Mouse (Mus musculus): ENCODE results near the gene Pitpnc1. TPM values are rescaled to one million over a fixed set of nuclear protein-coding genes. Genes with fewer than 3 reads are reported as not detected.

Pitpnc1 gene
- polyA plus RNA-seq, 1 experiment from 2014 or later, result 9.1 TPM

DNA sequence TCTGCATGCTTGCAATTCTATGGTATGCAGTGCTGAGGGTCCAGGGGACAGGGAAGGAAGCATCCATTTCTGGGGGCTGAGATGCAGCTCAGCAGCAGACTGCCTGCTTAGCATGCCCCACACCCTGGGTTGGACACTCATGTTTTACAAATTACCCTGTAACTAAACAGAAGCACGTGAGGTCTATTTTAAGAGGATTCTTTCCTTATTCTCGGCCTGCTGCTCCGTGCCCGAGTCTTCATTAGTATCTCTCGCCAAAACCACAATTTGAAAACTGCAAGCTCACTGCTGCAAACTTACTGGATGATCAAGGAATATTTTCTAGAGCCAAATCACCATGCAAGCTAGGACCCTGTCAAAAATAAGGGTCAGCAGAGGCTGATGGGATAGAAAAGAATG lies 48.1 kb downstream of the Pitpnc1 start:
- peaks cover 22% of the 10 kb centered on the region for H3K4me1 ChIP-seq (ENCODE audit: insufficient read depth)
- 32% methylated on average over 5 of the region's 5 CpGs for WGBS (ENCODE audit: insufficient replicate concordance)
- H3K9ac ChIP-seq (replicated peaks), result no peak overlapping the region
- TF ChIP-seq EP300 (IDR thresholded peaks at IDR 0.05; ENCODE audit: low read depth) (no peak), CTCF (IDR thresholded peaks at IDR 0.05; ENCODE audit: low read depth) (no peak)
- H3K36me3 ChIP-seq (replicated peaks; ENCODE audit: insufficient read depth, low read length), result no peaks in the 10 kb centered on the region
- H3K27ac ChIP-seq (ENCODE audit: low read depth), result peak overlapping the region; percentile 51
- no peaks in the 10 kb centered on the region for H3K9me3 ChIP-seq (ENCODE audit: low read length)
- H3K4me2 ChIP-seq (ENCODE audit: low read depth, low read length), result no peak overlapping the region
- DNase-seq, result no peak
- no peak overlapping the region for H3K4me3 ChIP-seq (ENCODE audit: low read depth, low read length)
- no peak for ATAC-seq
- H3K27me3 ChIP-seq (ENCODE audit: insufficient read depth, low read length), result no peaks in the 10 kb centered on the region

DNA sequence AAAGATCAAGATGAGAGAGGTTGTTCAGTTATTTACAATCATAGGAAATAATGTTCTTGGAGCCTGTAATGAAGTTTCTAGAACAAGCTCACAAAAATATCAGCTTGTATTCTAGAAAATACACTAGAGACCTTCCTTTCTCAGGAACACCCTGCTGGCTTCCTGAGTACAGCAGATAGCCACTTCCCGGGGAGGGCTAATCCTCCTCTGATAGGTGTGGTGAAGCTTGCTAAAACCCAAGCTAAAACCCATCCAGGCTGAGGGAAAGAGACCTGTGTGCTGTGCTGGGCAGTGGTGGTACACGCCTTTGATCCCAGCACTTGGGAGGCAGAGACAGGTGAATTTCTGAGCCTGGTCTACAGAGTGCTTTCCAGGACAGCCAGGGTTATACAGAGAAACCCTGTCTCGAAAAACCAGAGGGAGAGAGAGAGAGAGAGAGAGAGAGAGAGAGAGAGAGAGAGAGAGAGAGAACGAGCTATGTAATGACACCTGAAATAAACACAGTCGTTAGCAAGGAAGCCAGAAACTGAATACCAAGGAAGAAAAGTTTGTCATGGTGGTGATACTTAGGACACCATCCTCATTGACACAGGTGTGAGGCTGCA lies 48.6 kb downstream of the Pitpnc1 start:
- WGBS (ENCODE audit: insufficient replicate concordance), result 23% methylated on average over 5 of the region's 5 CpGs
- no peak for ATAC-seq
- no peaks in the 10 kb centered on the region for H3K9me3 ChIP-seq (ENCODE audit: low read length)
- no peaks in the 10 kb centered on the region for H3K36me3 ChIP-seq (replicated peaks; ENCODE audit: insufficient read depth, low read length)
- H3K27me3 ChIP-seq (ENCODE audit: insufficient read depth, low read length), result no peaks in the 10 kb centered on the region
- peak overlapping the region; percentile 51 for H3K27ac ChIP-seq (ENCODE audit: low read depth)
- no peak for DNase-seq
- no peak overlapping the region for H3K4me3 ChIP-seq (ENCODE audit: low read depth, low read length)
- H3K4me1 ChIP-seq (ENCODE audit: insufficient read depth), result peaks cover 25% of the 10 kb centered on the region
- no peak for TF ChIP-seq CTCF (IDR thresholded peaks at IDR 0.05; ENCODE audit: low read depth)
- TF ChIP-seq EP300 (IDR thresholded peaks at IDR 0.05; ENCODE audit: low read depth), result no peak
- H3K4me2 ChIP-seq (ENCODE audit: low read depth, low read length), result no peak overlapping the region
- 0 out of 2 replicates have a peak overlapping the region, but pooled peaks have one; percentile 21 for H3K9ac ChIP-seq (replicated peaks)

- H3K36me3 ChIP-seq (replicated peaks; ENCODE audit: insufficient read depth, low read length), result no peaks in the 10 kb centered on the region
- no peaks in the 10 kb centered on the region for H3K9me3 ChIP-seq (ENCODE audit: low read length)
- no peak overlapping the region for H3K4me3 ChIP-seq (ENCODE audit: low read depth, low read length)
- TF ChIP-seq CTCF (IDR thresholded peaks at IDR 0.05; ENCODE audit: low read depth), result no peak
- TF ChIP-seq EP300 (IDR thresholded peaks at IDR 0.05; ENCODE audit: low read depth), result no peak
- 70% methylated on average over 7 of the region's 7 CpGs for WGBS (ENCODE audit: insufficient replicate concordance)
- H3K9ac ChIP-seq (replicated peaks), result no peak overlapping the region
- no peak overlapping the region for H3K4me2 ChIP-seq (ENCODE audit: low read depth, low read length)
- H3K4me1 ChIP-seq (ENCODE audit: insufficient read depth), result peaks cover 40% of the 10 kb centered on the region
- H3K27me3 ChIP-seq (ENCODE audit: insufficient read depth, low read length), result no peaks in the 10 kb centered on the region
- ATAC-seq (no peak), DNase-seq (no peak)
- peak overlapping the region; percentile 34; the same call in 1 of the 2 replicates for H3K27ac ChIP-seq (ENCODE audit: low read depth)
These were observed 50.6 kb downstream of the Pitpnc1 start for GRCm38 (mm10) chr11:107419925-107420324.

DNA sequence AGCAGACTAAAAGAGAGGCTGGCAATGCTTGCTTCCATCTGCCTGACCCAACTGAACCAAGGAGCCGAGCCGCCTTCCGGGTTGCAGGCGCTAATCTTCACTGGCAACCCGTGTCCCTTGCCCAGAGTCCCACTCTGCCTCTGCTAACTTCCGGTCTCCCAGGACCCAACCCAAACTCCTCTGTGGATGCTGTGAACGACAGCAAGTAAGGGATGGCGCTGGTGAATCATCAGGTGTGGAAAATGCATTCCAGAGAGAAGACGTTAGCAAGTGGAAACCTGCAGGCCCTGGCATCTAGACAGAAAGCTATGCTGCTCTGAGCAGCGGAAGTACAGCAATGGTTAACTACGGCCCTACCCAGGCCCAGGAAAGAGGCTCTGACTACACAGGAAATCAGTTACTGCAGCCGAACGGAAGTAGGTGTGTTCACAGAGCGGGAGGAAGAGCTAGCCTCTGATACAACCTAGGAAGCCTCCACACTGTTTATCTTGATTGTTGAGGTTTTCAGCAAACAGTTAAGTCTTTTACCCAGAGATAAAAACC lies 53.4 kb downstream of the Pitpnc1 start:
- H3K9me3 ChIP-seq (ENCODE audit: low read length), result no peaks in the 10 kb centered on the region
- peak overlapping the region; percentile 35; the same call in 1 of the 2 replicates for H3K9ac ChIP-seq (replicated peaks)
- DNase-seq, result peak; percentile 63
- no peaks in the 10 kb centered on the region for H3K27me3 ChIP-seq (ENCODE audit: insufficient read depth, low read length)
- no peak for TF ChIP-seq CTCF (IDR thresholded peaks at IDR 0.05; ENCODE audit: low read depth)
- peak; percentile 77 for TF ChIP-seq EP300 (IDR thresholded peaks at IDR 0.05; ENCODE audit: low read depth)
- H3K36me3 ChIP-seq (replicated peaks; ENCODE audit: insufficient read depth, low read length), result no peaks in the 10 kb centered on the region
- H3K4me3 ChIP-seq (ENCODE audit: low read depth, low read length), result peak overlapping the region; percentile 14; the same call in 1 of the 2 replicates
- H3K4me1 ChIP-seq (ENCODE audit: insufficient read depth), result peaks cover 57% of the 10 kb centered on the region
- peak overlapping the region; percentile 83 for H3K27ac ChIP-seq (ENCODE audit: low read depth)
- peak; percentile 86 for ATAC-seq
- H3K4me2 ChIP-seq (ENCODE audit: low read depth, low read length), result peak overlapping the region; percentile 66
- WGBS (ENCODE audit: insufficient replicate concordance), result 27% methylated on average over 14 of the region's 14 CpGs

- ATAC-seq (no peak), DNase-seq (no peak)
- peak overlapping the region; percentile 66 for H3K4me2 ChIP-seq (ENCODE audit: low read depth, low read length)
- no peaks in the 10 kb centered on the region for H3K27me3 ChIP-seq (ENCODE audit: insufficient read depth, low read length)
- TF ChIP-seq EP300 (IDR thresholded peaks at IDR 0.05; ENCODE audit: low read depth) (no peak), CTCF (IDR thresholded peaks at IDR 0.05; ENCODE audit: low read depth) (no peak)
- peak overlapping the region; percentile 14; the same call in 1 of the 2 replicates for H3K4me3 ChIP-seq (ENCODE audit: low read depth, low read length)
- peaks cover 57% of the 10 kb centered on the region for H3K4me1 ChIP-seq (ENCODE audit: insufficient read depth)
- no peaks in the 10 kb centered on the region for H3K36me3 ChIP-seq (replicated peaks; ENCODE audit: insufficient read depth, low read length)
- H3K9ac ChIP-seq (replicated peaks), result peak overlapping the region; percentile 51
- 29% methylated on average over 4 of the region's 4 CpGs for WGBS (ENCODE audit: insufficient replicate concordance)
- no peaks in the 10 kb centered on the region for H3K9me3 ChIP-seq (ENCODE audit: low read length)
- H3K27ac ChIP-seq (ENCODE audit: low read depth), result peak overlapping the region; percentile 83
These were observed 54.0 kb downstream of the Pitpnc1 start for GRCm38 (mm10) chr11:107416561-107416926.

GRCm38 (mm10) chr11:107415901-107416560 lies 54.5 kb downstream of the Pitpnc1 start:
- peak overlapping the region; percentile 51 for H3K9ac ChIP-seq (replicated peaks)
- TF ChIP-seq EP300 (IDR thresholded peaks at IDR 0.05; ENCODE audit: low read depth) (no peak), CTCF (IDR thresholded peaks at IDR 0.05; ENCODE audit: low read depth) (no peak)
- no peaks in the 10 kb centered on the region for H3K36me3 ChIP-seq (replicated peaks; ENCODE audit: insufficient read depth, low read length)
- ATAC-seq, result no peak
- no peaks in the 10 kb centered on the region for H3K27me3 ChIP-seq (ENCODE audit: insufficient read depth, low read length)
- peak overlapping the region; percentile 66 for H3K4me2 ChIP-seq (ENCODE audit: low read depth, low read length)
- no peak overlapping the region for H3K4me3 ChIP-seq (ENCODE audit: low read depth, low read length)
- 66% methylated on average over 10 of the region's 10 CpGs for WGBS (ENCODE audit: insufficient replicate concordance)
- peak overlapping the region; percentile 83 for H3K27ac ChIP-seq (ENCODE audit: low read depth)
- DNase-seq, result no peak
- peaks cover 62% of the 10 kb centered on the region for H3K4me1 ChIP-seq (ENCODE audit: insufficient read depth)
- no peaks in the 10 kb centered on the region for H3K9me3 ChIP-seq (ENCODE audit: low read length)
